Mouse (Mus musculus) CH12.LX (cell line): Measurements from ENCODE around the gene Tbrg4. TPM values are rescaled to one million over a fixed set of nuclear protein-coding genes. Genes with fewer than 3 reads are reported as not detected.

Source experiments
- DNase-seq: peaks from one replicate; pipeline ENCODE4 v3.0.0-alpha.2; 2013; ENCODE audit errors: extremely low read depth
- H3K27ac ChIP-seq: 2 replicates; pipeline ENCODE4 v1.5.1; 2012; ENCODE audit warnings: low read depth, mild to moderate bottlenecking, control low read depth, moderate library complexity; ENCODE audit not compliant: insufficient read depth
- H3K27me3 ChIP-seq: replicated peaks from 2 replicates; pipeline ENCODE3; 2012; ENCODE audit warnings: inconsistent platforms
- H3K36me3 ChIP-seq, 2 experiments: replicated peaks in 1 of 2; 2 replicates each; pipeline versions ENCODE3 to v1.6.1; 2012; ENCODE audit warnings: inconsistent platforms in 1 of 2, low read length in 1 of 2, mild to moderate bottlenecking in 1 of 2, mixed read lengths in 1 of 2, moderate library complexity in 1 of 2; ENCODE audit not compliant: control insufficient read depth in 1 of 2, insufficient read depth in 1 of 2
- H3K4me1 ChIP-seq, 2 experiments: 2 replicates each; pipeline ENCODE4 v1.6.1; 2012; ENCODE audit warnings: inconsistent platforms in 1 of 2, moderate library complexity in 1 of 2; ENCODE audit not compliant: insufficient read depth in 2 of 2, control insufficient read depth in 1 of 2
- H3K4me2 ChIP-seq: 2 replicates; pipeline ENCODE4 v1.6.1; 2012; ENCODE audit warnings: low read depth, mild to moderate bottlenecking, control low read depth; ENCODE audit not compliant: poor library complexity, insufficient read depth, severe bottlenecking
- H3K4me3 ChIP-seq, 3 experiments: fragments of 150-350 bp in 1 of 3; sonication (generic) in 1 of 3; replicated peaks in 1 of 3; 2 replicates each; pipeline versions ENCODE3 to v1.5.1; 2011 to 2012; ENCODE audit warnings: low read depth in 2 of 3, low read length in 2 of 3, mild to moderate bottlenecking in 2 of 3, moderate library complexity in 2 of 3, control low read depth in 1 of 3, improper control_type of control experiment in 1 of 3, inconsistent platforms in 1 of 3, mixed read lengths in 1 of 3; ENCODE audit not compliant: poor library complexity in 1 of 3
- H3K79me2 ChIP-seq: replicated peaks from 2 replicates; pipeline ENCODE4 v1.6.1; 2012; ENCODE audit warnings: mild to moderate bottlenecking, moderate library complexity; ENCODE audit not compliant: control insufficient read depth, poor library complexity, insufficient read depth, severe bottlenecking; ENCODE audit errors: extremely low read depth
- H3K9ac ChIP-seq: 2 replicates; pipeline ENCODE4 v1.6.1; 2012; ENCODE audit warnings: low read depth, mild to moderate bottlenecking, control low read depth, moderate library complexity; ENCODE audit not compliant: insufficient read depth
- H3K9me3 ChIP-seq: replicated peaks from 2 replicates; pipeline ENCODE3; 2012; ENCODE audit warnings: low read length, inconsistent platforms, mixed read lengths
- BHLHE40 ChIP-seq: IDR thresholded peaks from 2 replicates; pipeline ENCODE4 v1.6.1; 2011; ENCODE audit warnings: mild to moderate bottlenecking, low read depth, low read length, improper control_type of control experiment
- CHD1 ChIP-seq: IDR thresholded peaks from 2 replicates; pipeline ENCODE4 v1.6.1; 2012; ENCODE audit warnings: low read depth, low read length, improper control_type of control experiment, inconsistent platforms
- CHD2 ChIP-seq: IDR thresholded peaks from 2 replicates; pipeline ENCODE4 v1.6.1; 2011; ENCODE audit warnings: low read length, improper control_type of control experiment
- CTCF ChIP-seq, 2 experiments: IDR thresholded peaks in 1 of 2; conservative IDR thresholded peaks in 1 of 2; 2 replicates each; pipeline ENCODE4 v1.5.1; 2011 to 2012; ENCODE audit warnings: low read depth in 2 of 2, low read length in 2 of 2, improper control_type of control experiment in 1 of 2, inconsistent platforms in 1 of 2, mild to moderate bottlenecking in 1 of 2, moderate library complexity in 1 of 2
- E2F4 ChIP-seq: IDR thresholded peaks from 2 replicates; pipeline ENCODE4 v1.6.1; 2011; ENCODE audit warnings: low read depth, low read length, improper control_type of control experiment; ENCODE audit not compliant: insufficient replicate concordance
- ETS1 ChIP-seq: conservative IDR thresholded peaks from 2 replicates; pipeline ENCODE4 v1.6.1; 2012; ENCODE audit warnings: low read depth, mild to moderate bottlenecking, inconsistent platforms, low read length, improper control_type of control experiment, moderate library complexity
- GABPA ChIP-seq: IDR thresholded peaks from 2 replicates; pipeline ENCODE4 v1.6.1; 2012; ENCODE audit warnings: low read depth, low read length, improper control_type of control experiment, inconsistent platforms; ENCODE audit not compliant: insufficient replicate concordance
- JUN ChIP-seq: IDR thresholded peaks from 2 replicates; pipeline ENCODE4 v1.6.1; 2011; ENCODE audit warnings: low read depth, mild to moderate bottlenecking, low read length, improper control_type of control experiment, moderate library complexity; ENCODE audit not compliant: insufficient read depth
- MAZ ChIP-seq: IDR thresholded peaks from 2 replicates; pipeline ENCODE4 v1.6.1; 2012; ENCODE audit warnings: low read depth, mild to moderate bottlenecking, inconsistent platforms, low read length, improper control_type of control experiment, moderate library complexity
- MEF2A ChIP-seq: IDR thresholded peaks from 2 replicates; pipeline ENCODE4 v1.6.1; 2014; ENCODE audit warnings: low read depth, mild to moderate bottlenecking, inconsistent platforms, low read length, improper control_type of control experiment, borderline replicate concordance
- MYC ChIP-seq: IDR thresholded peaks from 2 replicates; pipeline ENCODE4 v1.6.1; 2011; ENCODE audit warnings: low read depth, mild to moderate bottlenecking, improper control_type of control experiment, low read length
- NRF1 ChIP-seq: IDR thresholded peaks from 2 replicates; pipeline ENCODE4 v1.6.1; 2014; ENCODE audit warnings: low read depth, mild to moderate bottlenecking, inconsistent platforms, low read length, improper control_type of control experiment, moderate library complexity
- PAX5 ChIP-seq: IDR thresholded peaks from 2 replicates; pipeline ENCODE4 v1.6.1; 2012; ENCODE audit warnings: low read length, inconsistent platforms, mixed read lengths
- RAD21 ChIP-seq: IDR thresholded peaks from 2 replicates; pipeline ENCODE4 v1.6.1; 2011; ENCODE audit warnings: low read depth, mild to moderate bottlenecking, low read length, improper control_type of control experiment, moderate library complexity
- SMC3 ChIP-seq: IDR thresholded peaks from 2 replicates; pipeline ENCODE4 v1.6.1; 2011; ENCODE audit warnings: low read depth, low read length, improper control_type of control experiment
- USF2 ChIP-seq: conservative IDR thresholded peaks from 2 replicates; pipeline ENCODE4 v1.6.1; 2011; ENCODE audit warnings: low read depth, low read length, improper control_type of control experiment
- ZKSCAN1 ChIP-seq: IDR thresholded peaks from 2 replicates; pipeline ENCODE4 v1.6.1; 2012; ENCODE audit warnings: low read depth, inconsistent platforms, low read length, improper control_type of control experiment, borderline replicate concordance
- ZMIZ1 ChIP-seq: IDR thresholded peaks from 2 replicates; pipeline ENCODE4 v1.6.1; 2012; ENCODE audit warnings: low read depth, mild to moderate bottlenecking, inconsistent platforms, low read length, improper control_type of control experiment
- dilution Hi-C: fragments of 300-500 bp; cut with MboI; formaldehyde crosslinking; loops from 2 replicates; pipeline ENCODE4 v1.14.3; 2020; ENCODE audit warnings: low sequenced_read_pairs; ENCODE audit not compliant: extremely low pct_unique_long_range_greater_than_20kb, extremely low pct_ligation_motif_present
- in situ Hi-C: fragments of 300-500 bp; cut with MboI; formaldehyde crosslinking; loops from 3 replicates; pipeline ENCODE4 v1.14.3; 2019; ENCODE audit warnings: low sequenced_read_pairs, low pct_ligation_motif_present, low pct_unique_long_range_greater_than_20kb, mixed read lengths
- polyA plus RNA-seq: library from polyadenylated mRNA; unstranded; fragments of >175 nt; gene quantifications from 2 replicates; pipeline ENCODE4 v1.2.1, GENCODE M21; 2012; ENCODE audit warnings: low read depth; ENCODE audit not compliant: insufficient read length
- total RNA-seq, 2 experiments: library from RNA; depleted of rRNA; stranded (reverse); fragments of 300-350 nt in 1 of 2; fragments of >200 nt in 1 of 2; gene quantifications; 2 replicates each; pipeline ENCODE4 v1.2.3; 2012 to 2014

The Tbrg4 gene
- total and polyA plus RNA-seq, 3 experiments: 69.0 to 191 (median 93.1) TPM

DNA sequence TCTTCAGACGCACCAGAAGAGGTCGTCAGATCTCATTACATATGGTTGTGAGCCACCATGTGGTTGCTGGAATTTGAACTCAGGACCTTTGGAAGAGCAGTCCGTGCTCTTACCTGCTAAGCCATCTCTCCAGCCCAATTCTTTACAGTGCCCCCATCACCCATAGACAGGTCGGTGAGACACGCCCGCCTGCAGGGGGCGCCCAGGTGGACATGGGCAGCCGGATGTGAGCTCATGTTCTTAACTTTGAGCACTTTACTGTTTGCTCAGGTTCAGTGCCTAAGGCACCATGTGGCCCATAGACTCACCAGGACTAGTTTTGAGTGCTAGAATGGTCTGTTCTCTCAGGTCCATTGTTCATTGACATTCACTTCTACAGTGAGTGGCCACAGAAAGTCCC, 10.3 kb upstream of the Tbrg4 start:
- in situ Hi-C loops: no loop called here
- H3K27ac ChIP-seq: no peak overlapping the region
- H3K36me3 ChIP-seq: no peaks in the 10 kb centered on the region
- H3K4me3 ChIP-seq: no peak overlapping the region
- H3K4me2 ChIP-seq: no peak overlapping the region
- DNase-seq: peak; percentile 43
- TF ChIP-seq E2F4 (no peak), ZMIZ1 (no peak), SMC3 (peak; percentile 30), JUN (no peak), CTCF (conservative IDR thresholded peaks at IDR 0.05 in 1 of 2, IDR thresholded peaks at IDR 0.05 in 1 of 2; ENCODE audit: low read depth in 2 of 2, low read length in 2 of 2) (peak; percentile 16 to 71; a peak in 2 of 4 replicates), USF2 (no peak), CHD1 (no peak)
- no peaks in the 10 kb centered on the region for H3K79me2 ChIP-seq
- dilution Hi-C loops: no loop called here
- peaks cover 0 to 8% of the 10 kb centered on the region in 2 experiments; a peak in 3 of 4 replicates for H3K4me1 ChIP-seq
- no peaks in the 10 kb centered on the region for H3K27me3 ChIP-seq
- H3K9me3 ChIP-seq: peaks cover 6% of the 10 kb centered on the region
- H3K9ac ChIP-seq: no peak overlapping the region

DNA sequence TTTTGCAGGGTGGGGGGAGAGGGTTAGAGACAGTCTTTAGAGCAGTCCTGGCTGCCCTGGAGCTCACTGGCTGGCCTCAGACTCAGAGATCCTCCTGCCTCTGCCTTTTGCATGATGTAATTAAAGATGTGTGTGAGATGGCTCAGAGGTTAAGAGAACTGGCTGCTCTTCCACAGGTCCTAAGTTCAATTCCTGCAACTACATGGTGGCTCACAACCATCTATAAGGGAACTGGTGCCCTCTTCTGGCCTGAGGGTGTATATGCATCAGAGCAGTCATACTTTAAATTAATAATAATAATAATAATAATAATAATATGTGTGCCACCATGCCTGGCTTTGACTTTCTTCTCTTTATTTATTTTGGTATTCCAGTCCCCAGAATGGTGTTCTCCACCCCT, 3.8 kb upstream of the Tbrg4 start:
- in situ Hi-C loops: no loop called here
- TF ChIP-seq BHLHE40 (no peak), MYC (0 out of 2 replicates have a peak, but pooled peaks have one; percentile 27), CHD2 (no peak), ETS1 (no peak), CTCF (conservative IDR thresholded peaks at IDR 0.05 in 1 of 2, IDR thresholded peaks at IDR 0.05 in 1 of 2; ENCODE audit: low read depth in 2 of 2, low read length in 2 of 2) (peak; percentile 8 to 64; a peak in 2 of 4 replicates), MAZ (no peak), CHD1 (no peak), ZKSCAN1 (no peak), GABPA (no peak), RAD21 (peak; percentile 56), SMC3 (peak; percentile 26; the same call in 1 of the 2 replicates), USF2 (no peak), NRF1 (no peak), PAX5 (no peak), MEF2A (no peak)
- Histone ChIP-seq H3K4me2 (no peak overlapping the region), H3K9me3 (peaks cover 7% of the 10 kb centered on the region), H3K27ac (no peak overlapping the region), H3K27me3 (no peaks in the 10 kb centered on the region), H3K36me3 (peaks cover 0 to 3% of the 10 kb centered on the region in 2 experiments), H3K4me1 (peaks cover 9 to 22% of the 10 kb centered on the region in 2 experiments), H3K9ac (no peak overlapping the region), H3K4me3 (no peak overlapping the region), H3K79me2 (peaks cover 17% of the 10 kb centered on the region)
- dilution Hi-C loops: no loop called here
- peak; percentile 69 for DNase-seq
